Mouse (Mus musculus): ENCODE results near the gene D630003M21Rik. TPM values are rescaled to one million over a fixed set of nuclear protein-coding genes. Genes with fewer than 3 reads are reported as not detected.
A peak's percentile ranks its signal among the peaks of the same experiment; 100 is the strongest.

D630003M21Rik gene
- polyA plus RNA-seq, 1 experiment from 2014 or later: 1.00 TPM

DNA sequence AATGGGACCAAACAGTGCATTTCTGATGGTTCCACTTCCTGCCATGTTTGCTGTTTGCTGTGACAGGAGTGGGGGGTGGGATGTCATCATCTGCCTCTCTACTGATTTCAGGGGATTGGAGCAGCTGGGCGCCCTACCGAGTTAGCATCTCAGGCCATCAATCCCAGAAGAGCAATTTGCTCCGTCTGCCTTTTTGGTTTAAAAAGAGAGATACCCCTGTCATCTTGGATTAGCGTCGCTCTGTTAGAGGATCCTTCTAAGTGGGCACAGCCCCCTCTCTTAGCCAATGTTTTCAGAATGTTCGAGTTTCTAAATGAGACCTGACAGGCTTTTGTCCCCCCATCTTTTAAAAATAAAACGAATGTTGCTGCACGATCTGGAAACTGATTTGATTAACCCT, 71.4 kb downstream of the D630003M21Rik start:
- no peak overlapping the region for H3K9ac ChIP-seq (replicated peaks; ENCODE audit: low read length)
- no peak overlapping the region for H3K4me2 ChIP-seq (ENCODE audit: low read depth, low read length)
- H3K4me3 ChIP-seq (ENCODE audit: low read depth, low read length): no peak overlapping the region
- DNase-seq (ENCODE audit: low spot score) (no peak), ATAC-seq (replicated peaks; ENCODE audit: insufficient number of reproducible peaks, low FRiP score, low TSS enrichment, low read depth) (no peak)
- 61% methylated on average over 8 of the region's 8 CpGs for WGBS
- H3K36me3 ChIP-seq (replicated peaks; ENCODE audit: control insufficient read depth, insufficient read depth, low read depth, low read length): no peaks in the 10 kb centered on the region
- no peaks in the 10 kb centered on the region for H3K4me1 ChIP-seq (ENCODE audit: control insufficient read depth, insufficient read depth, low read length)
- no peaks in the 10 kb centered on the region for H3K27me3 ChIP-seq (ENCODE audit: control insufficient read depth, insufficient read depth, low read length)
- H3K9me3 ChIP-seq (replicated peaks; ENCODE audit: control insufficient read depth, low read length): no peaks in the 10 kb centered on the region
- no peak overlapping the region for H3K27ac ChIP-seq (replicated peaks; ENCODE audit: low read depth, low read length)

DNA sequence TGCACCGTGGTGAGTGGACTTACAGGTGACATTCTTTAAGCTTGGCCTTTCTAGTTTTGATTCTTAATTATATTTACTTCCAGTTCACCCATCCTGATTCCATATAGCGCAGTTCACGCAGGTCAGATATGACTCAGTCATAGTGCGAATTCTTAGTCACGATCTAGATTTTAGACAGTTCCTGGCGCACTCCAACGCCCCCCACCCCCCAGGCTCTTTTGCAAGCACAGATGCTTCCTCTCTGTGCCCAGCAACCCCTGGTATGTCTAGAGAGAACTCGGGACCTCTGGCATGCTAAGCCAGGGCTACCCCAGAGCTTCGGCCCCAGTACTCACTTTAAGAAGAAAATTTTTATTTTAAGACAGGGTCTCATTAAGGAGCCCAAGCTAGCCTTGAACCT, 72.5 kb downstream of the D630003M21Rik start:
- Histone ChIP-seq H3K27me3 (ENCODE audit: control insufficient read depth, insufficient read depth, low read length) (no peaks in the 10 kb centered on the region), H3K36me3 (replicated peaks; ENCODE audit: control insufficient read depth, insufficient read depth, low read depth, low read length) (no peaks in the 10 kb centered on the region), H3K4me3 (ENCODE audit: low read depth, low read length) (no peak overlapping the region), H3K4me1 (ENCODE audit: control insufficient read depth, insufficient read depth, low read length) (no peaks in the 10 kb centered on the region), H3K9me3 (replicated peaks; ENCODE audit: control insufficient read depth, low read length) (no peaks in the 10 kb centered on the region), H3K4me2 (ENCODE audit: low read depth, low read length) (no peak overlapping the region), H3K9ac (replicated peaks; ENCODE audit: low read length) (no peak overlapping the region), H3K27ac (replicated peaks; ENCODE audit: low read depth, low read length) (no peak overlapping the region)
- WGBS: 91% methylated on average over 9 of the region's 9 CpGs
- ATAC-seq (replicated peaks; ENCODE audit: insufficient number of reproducible peaks, low FRiP score, low TSS enrichment, low read depth): no peak
- DNase-seq (ENCODE audit: low spot score): no peak

DNA sequence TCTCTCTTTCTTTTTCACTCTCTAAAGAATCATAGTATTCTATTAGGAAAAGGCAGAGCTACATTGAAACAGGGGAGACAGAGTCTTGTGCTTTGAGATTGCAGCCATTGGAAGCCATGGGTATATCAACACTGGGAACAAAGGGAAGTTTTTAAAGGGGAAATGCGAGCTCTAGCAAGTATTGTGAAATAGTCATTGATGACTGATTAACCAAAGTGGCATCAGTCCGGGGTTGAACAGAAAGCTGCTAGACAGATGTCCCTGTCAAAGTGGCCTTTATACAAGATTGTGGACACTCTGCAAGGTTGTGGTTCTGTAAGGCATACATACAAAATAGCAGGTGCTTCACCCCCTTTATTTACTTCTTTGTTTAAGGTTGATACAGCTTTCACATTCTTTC, 73.4 kb downstream of the D630003M21Rik start:
- ATAC-seq (replicated peaks; ENCODE audit: insufficient number of reproducible peaks, low FRiP score, low TSS enrichment, low read depth) (no peak), DNase-seq (ENCODE audit: low spot score) (no peak)
- whole genome bisulfite sequencing: 76% methylated on average over 2 of the region's 2 CpGs
- H3K9ac ChIP-seq (replicated peaks; ENCODE audit: low read length): no peak overlapping the region
- H3K9me3 ChIP-seq (replicated peaks; ENCODE audit: control insufficient read depth, low read length): no peaks in the 10 kb centered on the region
- no peaks in the 10 kb centered on the region for H3K36me3 ChIP-seq (replicated peaks; ENCODE audit: control insufficient read depth, insufficient read depth, low read depth, low read length)
- H3K27me3 ChIP-seq (ENCODE audit: control insufficient read depth, insufficient read depth, low read length): no peaks in the 10 kb centered on the region
- no peak overlapping the region for H3K4me2 ChIP-seq (ENCODE audit: low read depth, low read length)
- no peak overlapping the region for H3K4me3 ChIP-seq (ENCODE audit: low read depth, low read length)
- H3K4me1 ChIP-seq (ENCODE audit: control insufficient read depth, insufficient read depth, low read length): no peaks in the 10 kb centered on the region
- H3K27ac ChIP-seq (replicated peaks; ENCODE audit: low read depth, low read length): no peak overlapping the region

DNA sequence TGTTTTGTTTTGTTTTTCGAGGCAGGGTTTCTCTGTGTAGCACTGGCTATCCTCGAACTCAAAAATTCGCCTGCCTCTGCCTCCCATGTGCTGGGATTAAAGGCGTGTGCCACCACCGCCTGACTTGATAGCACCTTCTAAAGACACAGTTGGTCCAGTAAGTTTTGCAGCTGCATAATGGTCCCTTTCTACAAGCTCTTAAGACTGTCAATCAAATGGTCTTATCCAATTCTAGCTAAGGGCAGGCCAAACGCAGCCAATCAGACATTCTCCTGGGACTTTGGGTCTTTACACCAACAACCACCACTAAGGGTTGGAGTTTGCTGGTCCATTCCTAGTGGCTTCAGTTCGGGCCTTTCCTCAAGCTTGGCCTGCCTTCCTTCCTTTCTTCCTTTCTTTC, 73.9 kb downstream of the D630003M21Rik start:
- Histone ChIP-seq H3K4me2 (ENCODE audit: low read depth, low read length) (no peak overlapping the region), H3K4me3 (ENCODE audit: low read depth, low read length) (no peak overlapping the region), H3K36me3 (replicated peaks; ENCODE audit: control insufficient read depth, insufficient read depth, low read depth, low read length) (no peaks in the 10 kb centered on the region), H3K27me3 (ENCODE audit: control insufficient read depth, insufficient read depth, low read length) (no peaks in the 10 kb centered on the region), H3K27ac (replicated peaks; ENCODE audit: low read depth, low read length) (no peak overlapping the region), H3K9ac (replicated peaks; ENCODE audit: low read length) (no peak overlapping the region), H3K4me1 (ENCODE audit: control insufficient read depth, insufficient read depth, low read length) (no peaks in the 10 kb centered on the region), H3K9me3 (replicated peaks; ENCODE audit: control insufficient read depth, low read length) (no peaks in the 10 kb centered on the region)
- ATAC-seq (replicated peaks; ENCODE audit: insufficient number of reproducible peaks, low FRiP score, low TSS enrichment, low read depth) (no peak), DNase-seq (ENCODE audit: low spot score) (no peak)
- WGBS: 87% methylated on average over 7 of the region's 7 CpGs

DNA sequence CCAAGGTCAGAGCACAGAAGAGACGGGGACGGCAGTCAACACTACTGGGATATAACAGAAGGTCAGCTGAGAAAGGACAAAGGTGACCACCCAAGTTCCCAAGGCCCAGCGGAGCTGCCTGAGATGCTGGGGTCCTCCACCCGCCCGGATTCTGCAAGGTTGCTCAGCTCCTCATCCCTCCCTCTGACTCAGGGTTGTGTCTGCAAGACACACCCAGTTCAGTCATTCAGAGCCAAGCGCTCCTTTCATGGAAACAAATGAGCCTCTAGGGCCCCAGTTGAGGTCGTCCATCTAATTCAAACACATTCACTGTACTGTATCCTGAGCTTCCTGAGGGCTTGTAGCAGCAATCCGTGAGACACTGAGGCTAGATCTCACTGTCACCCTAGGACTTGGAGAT, 74.4 kb downstream of the D630003M21Rik start:
- H3K27ac ChIP-seq (replicated peaks; ENCODE audit: low read depth, low read length): no peak overlapping the region
- WGBS: 56% methylated on average over 8 of the region's 8 CpGs
- no peak for DNase-seq (ENCODE audit: low spot score)

DNA sequence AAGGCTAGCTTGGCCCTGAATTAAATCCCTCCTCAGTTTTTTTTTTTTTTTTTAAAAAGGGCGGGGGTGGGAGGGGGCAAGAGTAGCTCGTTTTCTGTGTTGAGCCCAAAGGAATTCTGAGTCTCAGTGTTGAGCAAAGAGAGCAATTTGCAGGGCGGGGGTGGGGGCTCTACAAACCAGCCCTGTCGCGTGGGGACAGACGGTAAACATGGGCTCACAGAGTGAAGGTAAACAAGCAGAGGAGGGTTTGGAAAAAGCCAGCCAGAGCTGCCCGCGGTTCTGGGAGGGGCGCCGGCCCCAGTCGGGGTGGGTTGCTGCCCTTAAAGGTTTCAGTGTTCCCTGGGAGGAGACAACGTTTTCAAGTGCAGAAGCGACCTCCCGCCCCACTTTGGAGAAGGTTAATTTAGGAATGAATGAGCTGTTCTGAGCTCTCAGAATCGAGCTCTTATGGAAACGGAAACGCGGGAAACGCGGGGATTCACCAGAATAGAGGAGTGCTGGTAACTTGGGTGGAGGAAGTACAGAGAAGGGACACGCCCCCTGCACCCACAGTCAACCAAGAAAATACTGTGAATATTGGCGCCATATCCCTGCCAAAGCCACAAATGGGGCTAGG, 75.2 kb downstream of the D630003M21Rik start:
- Histone ChIP-seq H3K36me3 (replicated peaks; ENCODE audit: control insufficient read depth, insufficient read depth, low read depth, low read length) (no peaks in the 10 kb centered on the region), H3K4me2 (ENCODE audit: low read depth, low read length) (peak overlapping the region; percentile 68), H3K9ac (replicated peaks; ENCODE audit: low read length) (peak overlapping the region; percentile 58), H3K27ac (replicated peaks; ENCODE audit: low read depth, low read length) (peak overlapping the region; percentile 44), H3K4me1 (ENCODE audit: control insufficient read depth, insufficient read depth, low read length) (no peaks in the 10 kb centered on the region), H3K9me3 (replicated peaks; ENCODE audit: control insufficient read depth, low read length) (no peaks in the 10 kb centered on the region), H3K4me3 (ENCODE audit: low read depth, low read length) (peak overlapping the region; percentile 30), H3K27me3 (ENCODE audit: control insufficient read depth, insufficient read depth, low read length) (no peaks in the 10 kb centered on the region)
- DNase-seq (ENCODE audit: low spot score) (peak; percentile 71), ATAC-seq (replicated peaks; ENCODE audit: insufficient number of reproducible peaks, low FRiP score, low TSS enrichment, low read depth) (peak; percentile 51; the same call in 1 of the 2 replicates)
- WGBS: 2% methylated on average over 22 of the region's 22 CpGs

More for the DNA sequence above, 74.4 kb downstream of the D630003M21Rik start:
- Histone ChIP-seq H3K9me3 (replicated peaks; ENCODE audit: control insufficient read depth, low read length) (no peaks in the 10 kb centered on the region), H3K4me3 (ENCODE audit: low read depth, low read length) (no peak overlapping the region), H3K9ac (replicated peaks; ENCODE audit: low read length) (no peak overlapping the region), H3K27me3 (ENCODE audit: control insufficient read depth, insufficient read depth, low read length) (no peaks in the 10 kb centered on the region), H3K36me3 (replicated peaks; ENCODE audit: control insufficient read depth, insufficient read depth, low read depth, low read length) (no peaks in the 10 kb centered on the region), H3K4me2 (ENCODE audit: low read depth, low read length) (no peak overlapping the region), H3K4me1 (ENCODE audit: control insufficient read depth, insufficient read depth, low read length) (no peaks in the 10 kb centered on the region)
- no peak for ATAC-seq (replicated peaks; ENCODE audit: insufficient number of reproducible peaks, low FRiP score, low TSS enrichment, low read depth)

DNA sequence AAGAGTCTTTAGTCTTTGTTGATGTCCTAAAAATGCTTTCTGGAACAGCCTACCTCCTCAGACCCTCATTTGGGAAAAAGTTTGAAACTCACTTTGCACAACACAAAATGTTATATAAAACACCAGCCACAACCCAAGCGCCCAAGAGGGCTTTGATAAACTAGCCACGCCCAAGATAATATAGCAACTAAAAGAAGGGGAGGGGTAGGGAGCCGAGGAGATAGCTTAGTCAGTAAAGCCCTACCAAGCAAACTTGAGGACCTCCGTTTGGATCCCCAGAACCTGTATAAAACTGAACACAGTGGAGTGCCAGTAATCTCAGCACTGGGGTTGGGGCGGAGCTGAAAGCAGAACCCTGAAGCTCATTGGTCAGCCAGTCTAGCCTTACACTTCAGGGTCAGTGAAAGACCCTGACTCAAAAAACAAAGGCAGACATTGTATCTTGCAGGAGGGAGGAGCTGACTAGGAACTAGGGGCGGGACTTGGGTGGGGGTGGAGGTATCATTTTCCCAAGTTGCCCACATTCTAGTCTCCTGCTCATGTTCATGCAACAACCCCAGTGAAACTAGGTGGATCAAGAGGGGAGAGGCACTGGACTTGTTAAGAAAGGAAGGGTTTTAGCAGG, 76.2 kb downstream of the D630003M21Rik start:
- Histone ChIP-seq H3K4me1 (ENCODE audit: control insufficient read depth, insufficient read depth, low read length) (no peaks in the 10 kb centered on the region), H3K27me3 (ENCODE audit: control insufficient read depth, insufficient read depth, low read length) (no peaks in the 10 kb centered on the region), H3K27ac (replicated peaks; ENCODE audit: low read depth, low read length) (peak overlapping the region; percentile 41), H3K9ac (replicated peaks; ENCODE audit: low read length) (no peak overlapping the region), H3K4me3 (ENCODE audit: low read depth, low read length) (no peak overlapping the region), H3K36me3 (replicated peaks; ENCODE audit: control insufficient read depth, insufficient read depth, low read depth, low read length) (no peaks in the 10 kb centered on the region), H3K9me3 (replicated peaks; ENCODE audit: control insufficient read depth, low read length) (no peaks in the 10 kb centered on the region), H3K4me2 (ENCODE audit: low read depth, low read length) (no peak overlapping the region)
- peak; percentile 83 for ATAC-seq (replicated peaks; ENCODE audit: insufficient number of reproducible peaks, low FRiP score, low TSS enrichment, low read depth)
- peak; percentile 77 for DNase-seq (ENCODE audit: low spot score)
- WGBS: 16% methylated on average over 6 of the region's 6 CpGs

DNA sequence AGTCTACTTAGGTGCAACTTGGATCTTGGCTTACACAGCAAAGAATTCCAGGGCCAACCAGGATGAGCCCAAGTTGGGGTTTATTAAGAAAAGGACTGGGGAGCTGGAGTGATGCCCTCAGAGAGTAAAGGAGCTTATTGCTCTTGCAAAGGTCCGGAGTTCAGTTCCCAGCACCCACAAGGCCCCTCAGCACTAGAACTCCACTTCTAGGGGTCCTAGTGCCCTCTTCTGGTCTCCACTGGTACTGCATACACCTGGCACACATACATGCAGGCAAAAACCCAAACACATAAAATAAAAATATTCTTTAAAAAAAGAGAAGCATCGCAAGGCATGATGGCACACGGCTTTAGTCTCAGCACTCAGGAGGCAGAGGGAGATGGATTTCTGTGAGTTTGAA, 77.9 kb downstream of the D630003M21Rik start:
- H3K36me3 ChIP-seq (replicated peaks; ENCODE audit: control insufficient read depth, insufficient read depth, low read depth, low read length): no peaks in the 10 kb centered on the region
- H3K4me3 ChIP-seq (ENCODE audit: low read depth, low read length): no peak overlapping the region
- no peak overlapping the region for H3K4me2 ChIP-seq (ENCODE audit: low read depth, low read length)
- 92% methylated on average over 3 of the region's 3 CpGs for WGBS
- no peak overlapping the region for H3K9ac ChIP-seq (replicated peaks; ENCODE audit: low read length)
- ATAC-seq (replicated peaks; ENCODE audit: insufficient number of reproducible peaks, low FRiP score, low TSS enrichment, low read depth): no peak
- DNase-seq (ENCODE audit: low spot score): no peak
- no peaks in the 10 kb centered on the region for H3K27me3 ChIP-seq (ENCODE audit: control insufficient read depth, insufficient read depth, low read length)
- H3K4me1 ChIP-seq (ENCODE audit: control insufficient read depth, insufficient read depth, low read length): peaks cover 2% of the 10 kb centered on the region; the same call in 1 of the 2 replicates
- H3K27ac ChIP-seq (replicated peaks; ENCODE audit: low read depth, low read length): no peak overlapping the region
- no peaks in the 10 kb centered on the region for H3K9me3 ChIP-seq (replicated peaks; ENCODE audit: control insufficient read depth, low read length)

All from embryonic facial prominence, embryonic 11.5 days (tissue).